Mouse (Mus musculus) forebrain, postnatal 0 days (tissue): Measurements from ENCODE around the gene Twist2. TPM values are rescaled to one million over a fixed set of nuclear protein-coding genes. Genes with fewer than 3 reads are reported as not detected.

ENCODE experiments used
- ATAC-seq: fragments of 200-750 bp; cut with Nextera tagmentation; 2 replicates; pipeline ENCODE4 v1.8.0; 2017; ENCODE audit warnings: mild to moderate bottlenecking, moderate library complexity
- DNase-seq: peaks from one replicate; pipeline ENCODE4 v3.0.0-alpha.2; 2015
- H3K27ac ChIP-seq: fragments of 300-500 bp; sonication (generic); 2 replicates; pipeline ENCODE4 v1.5.1; 2014; ENCODE audit warnings: low read depth, mild to moderate bottlenecking, antibody characterized with exemption, low read length, moderate library complexity, mixed read lengths
- H3K27me3 ChIP-seq: fragments of 300-500 bp; sonication (generic); 2 replicates; pipeline ENCODE4 v1.6.1; 2014; ENCODE audit warnings: mild to moderate bottlenecking, low read length, mixed read lengths; ENCODE audit not compliant: insufficient read depth
- H3K36me3 ChIP-seq: fragments of 300-500 bp; sonication (generic); 2 replicates; pipeline ENCODE4 v1.6.1; 2014; ENCODE audit warnings: mild to moderate bottlenecking, moderate library complexity; ENCODE audit not compliant: insufficient read depth
- H3K4me1 ChIP-seq: fragments of 300-500 bp; sonication (generic); 2 replicates; pipeline ENCODE4 v1.6.1; 2014; ENCODE audit warnings: antibody characterized with exemption; ENCODE audit not compliant: insufficient read depth
- H3K4me2 ChIP-seq: fragments of 300-500 bp; sonication (generic); 2 replicates; pipeline ENCODE4 v1.6.1; 2014; ENCODE audit warnings: low read depth, mild to moderate bottlenecking, moderate library complexity
- H3K4me3 ChIP-seq: fragments of 300-500 bp; sonication (generic); 2 replicates; pipeline ENCODE4 v1.5.1; 2014; ENCODE audit warnings: low read depth, low read length, mixed read lengths
- H3K9ac ChIP-seq: fragments of 300-500 bp; sonication (generic); 2 replicates; pipeline ENCODE4 v1.6.1; 2014; ENCODE audit warnings: mild to moderate bottlenecking
- H3K9me3 ChIP-seq: fragments of 300-500 bp; sonication (generic); 2 replicates; pipeline ENCODE4 v1.6.1; 2016; ENCODE audit warnings: low read length
- CTCF ChIP-seq: sonication (generic); IDR thresholded peaks from 2 replicates; pipeline ENCODE4 v1.5.1; 2016; ENCODE audit warnings: antibody characterized with exemption, control low read depth, low read depth
- WGBS: fragments of 180-500 bp; shearing (Covaris S2); extraction: QIAGEN DNeasy Blood & Tissue Kit; methylation state at CpG from one replicate; pipeline ENCODE4 v1.1.7; 2014; 5-methylcytosine and 5-hydroxymethylcytosine counted together
- polyA plus RNA-seq: library from polyadenylated mRNA; unstranded; fragments of >200 nt; fragmentation: Nextera tagmentation; extraction: Ambion mirVana; gene quantifications from 2 replicates; pipeline ENCODE4 v1.2.1, GENCODE M21; 2015
- total RNA-seq: library from RNA; depleted of rRNA; stranded (reverse); fragments of >200 nt; gene quantifications from 2 replicates; pipeline ENCODE4 v1.2.3, GENCODE M21; 2014

Gene Twist2
- total and polyA plus RNA-seq, 2 experiments from 2014 or later, result 1.5 to 1.8 TPM

- Histone ChIP-seq H3K9me3 (no peaks in the 10 kb centered on the region), H3K9ac (no peak overlapping the region), H3K36me3 (no peaks in the 10 kb centered on the region), H3K4me3 (no peak overlapping the region), H3K4me2 (no peak overlapping the region), H3K4me1 (no peaks in the 10 kb centered on the region), H3K27ac (no peak overlapping the region), H3K27me3 (no peaks in the 10 kb centered on the region; the same call in 1 of the 2 replicates)
- no peak for TF ChIP-seq CTCF
- 41% methylated on average over 6 of the region's 6 CpGs for WGBS
- ATAC-seq (no peak), DNase-seq (no peak)
These were observed 15.3 kb downstream of the Twist2 start for GRCm38 (mm10) chr1:91816571-91816970.

GRCm38 (mm10) chr1:91819237-91819636 is 18.0 kb downstream of the Twist2 start:
- Histone ChIP-seq H3K27ac (no peak overlapping the region), H3K27me3 (no peaks in the 10 kb centered on the region; the same call in 1 of the 2 replicates), H3K9me3 (no peaks in the 10 kb centered on the region), H3K4me2 (no peak overlapping the region), H3K36me3 (no peaks in the 10 kb centered on the region), H3K4me1 (no peaks in the 10 kb centered on the region), H3K9ac (no peak overlapping the region), H3K4me3 (no peak overlapping the region)
- DNase-seq, result no peak
- no peak for ATAC-seq
- 68% methylated on average over 9 of the region's 9 CpGs for WGBS
- TF ChIP-seq CTCF, result peak; percentile 45

- Histone ChIP-seq H3K4me2 (no peak overlapping the region), H3K36me3 (no peaks in the 10 kb centered on the region), H3K4me3 (no peak overlapping the region), H3K9me3 (no peaks in the 10 kb centered on the region), H3K27me3 (no peaks in the 10 kb centered on the region; the same call in 1 of the 2 replicates), H3K27ac (no peak overlapping the region), H3K4me1 (no peaks in the 10 kb centered on the region), H3K9ac (no peak overlapping the region)
- WGBS, result 41% methylated on average over 10 of the region's 10 CpGs
- DNase-seq (no peak), ATAC-seq (no peak)
- no peak for TF ChIP-seq CTCF
These were observed 19.3 kb downstream of the Twist2 start for GRCm38 (mm10) chr1:91820531-91820930.

- Histone ChIP-seq H3K4me2 (no peak overlapping the region), H3K4me1 (no peaks in the 10 kb centered on the region), H3K36me3 (no peaks in the 10 kb centered on the region), H3K4me3 (no peak overlapping the region), H3K27me3 (no peaks in the 10 kb centered on the region), H3K9me3 (no peaks in the 10 kb centered on the region), H3K9ac (no peak overlapping the region), H3K27ac (no peak overlapping the region)
- DNase-seq (no peak), ATAC-seq (no peak)
- peak; percentile 28; the same call in 1 of the 2 replicates for TF ChIP-seq CTCF
- WGBS, result 82% methylated on average over 4 of the region's 4 CpGs
These were observed 21.1 kb downstream of the Twist2 start for GRCm38 (mm10) chr1:91822316-91822824.

- Histone ChIP-seq H3K4me3 (no peak overlapping the region), H3K9me3 (no peaks in the 10 kb centered on the region), H3K27ac (no peak overlapping the region), H3K4me1 (no peaks in the 10 kb centered on the region), H3K36me3 (no peaks in the 10 kb centered on the region), H3K27me3 (no peaks in the 10 kb centered on the region), H3K9ac (no peak overlapping the region), H3K4me2 (no peak overlapping the region)
- no peak for TF ChIP-seq CTCF
- DNase-seq, result no peak
- ATAC-seq, result no peak
- WGBS, result 81% methylated on average over 3 of the region's 3 CpGs
These were observed 22.3 kb downstream of the Twist2 start for GRCm38 (mm10) chr1:91823530-91823929.

- ATAC-seq (no peak), DNase-seq (no peak)
- no peak overlapping the region for H3K27ac ChIP-seq
- no peak for TF ChIP-seq CTCF
- no peaks in the 10 kb centered on the region for H3K36me3 ChIP-seq
- H3K27me3 ChIP-seq, result no peaks in the 10 kb centered on the region
- H3K4me2 ChIP-seq, result no peak overlapping the region
- H3K9me3 ChIP-seq, result no peaks in the 10 kb centered on the region
- 86% methylated on average over 7 of the region's 7 CpGs for WGBS
- no peak overlapping the region for H3K4me3 ChIP-seq
- H3K4me1 ChIP-seq, result no peaks in the 10 kb centered on the region
- no peak overlapping the region for H3K9ac ChIP-seq
These were observed 22.7 kb downstream of the Twist2 start for GRCm38 (mm10) chr1:91823951-91824350.

GRCm38 (mm10) chr1:91825261-91825660 is 24.0 kb downstream of the Twist2 start:
- TF ChIP-seq CTCF, result no peak
- Histone ChIP-seq H3K36me3 (no peaks in the 10 kb centered on the region), H3K4me2 (no peak overlapping the region), H3K4me1 (no peaks in the 10 kb centered on the region), H3K9ac (no peak overlapping the region), H3K27me3 (no peaks in the 10 kb centered on the region), H3K4me3 (no peak overlapping the region), H3K9me3 (no peaks in the 10 kb centered on the region), H3K27ac (no peak overlapping the region)
- no peak for DNase-seq
- WGBS, result 61% methylated on average over 4 of the region's 4 CpGs
- no peak for ATAC-seq
